9 mouse cellular contexts compared by ENCODE assay signal in the genomic region with DNA sequence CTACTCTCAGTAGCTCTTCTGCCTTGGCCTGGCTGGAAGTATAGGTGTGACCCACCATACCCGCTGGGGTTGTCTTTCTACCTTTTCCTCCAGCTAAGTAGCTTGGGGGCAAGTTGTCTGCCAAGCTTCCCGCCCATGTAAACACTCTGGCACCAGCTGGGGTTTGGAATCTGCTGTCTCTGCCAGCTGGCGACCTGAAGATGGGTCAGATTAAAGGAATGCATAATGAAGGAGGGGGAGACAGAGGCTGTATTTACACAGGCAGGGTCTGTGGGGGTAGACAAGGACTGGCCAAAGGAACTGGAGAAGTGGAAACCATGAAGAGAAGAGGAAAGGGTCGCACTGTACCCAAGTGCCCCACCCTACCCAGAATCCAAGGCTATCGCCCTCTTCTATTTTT. TPM values are rescaled to one million over a fixed set of nuclear protein-coding genes. Genes with fewer than 3 reads are reported as not detected.
DNase-seq lines count a peak whose midpoint lies in the region; ATAC-seq and TF ChIP-seq lines count a peak whose summit lies in the region.
"Had no signal": no experiment of that assay in that cellular context is flagged by ENCODE, and none has a peak within 500 bp of the region (broad histone marks: within the 10 kb centered on the region; RNA-seq: fewer than 3 reads in every experiment).

No protein-coding gene starts in this region.

- no peak overlapping the region for H3K4me2 ChIP-seq in kidney, embryonic 16.5 days (replicated peaks; ENCODE audit: low read depth, low read length)
- no peak overlapping the region for H3K4me2 ChIP-seq in kidney, embryonic 14.5 days (replicated peaks; ENCODE audit: low read depth, low read length)
- H3K4me2 ChIP-seq in intestine, embryonic 16.5 days (ENCODE audit: low read depth, low read length) = no peak overlapping the region
- no peak overlapping the region; the same call in 1 of the 2 replicates for H3K4me2 ChIP-seq in stomach, postnatal 0 days (replicated peaks; ENCODE audit: low read depth)

- no peaks in the 10 kb centered on the region for H3K9me3 ChIP-seq in kidney, embryonic 16.5 days (ENCODE audit: low read length)
- no peaks in the 10 kb centered on the region for H3K9me3 ChIP-seq in kidney, embryonic 14.5 days (ENCODE audit: control insufficient read depth, low read length)
- no peaks in the 10 kb centered on the region for H3K9me3 ChIP-seq in intestine, embryonic 16.5 days (ENCODE audit: control insufficient read depth, low read length)
- H3K9me3 ChIP-seq in stomach, postnatal 0 days (ENCODE audit: control insufficient read depth, low read length) = no peaks in the 10 kb centered on the region

- TF ChIP-seq CTCF in stomach, postnatal 0 days (IDR thresholded peaks at IDR 0.05; ENCODE audit: low read depth) = no peak

- peaks cover 11% of the 10 kb centered on the region for H3K4me1 ChIP-seq in kidney, embryonic 16.5 days (ENCODE audit: insufficient read depth, low read length)
- H3K4me1 ChIP-seq in kidney, embryonic 14.5 days (ENCODE audit: control insufficient read depth, insufficient read depth, low read length) = peaks cover 17% of the 10 kb centered on the region; the same call in 1 of the 2 replicates
- peaks cover 19% of the 10 kb centered on the region for H3K4me1 ChIP-seq in intestine, embryonic 16.5 days (ENCODE audit: control insufficient read depth, insufficient read depth, low read length)
- H3K4me1 ChIP-seq in stomach, postnatal 0 days (replicated peaks; ENCODE audit: control insufficient read depth, insufficient read depth) = no peaks in the 10 kb centered on the region; the same call in 1 of the 2 replicates

- H3K27me3 ChIP-seq in kidney, embryonic 16.5 days (ENCODE audit: insufficient read depth, low read length) = no peaks in the 10 kb centered on the region
- H3K27me3 ChIP-seq in kidney, embryonic 14.5 days (ENCODE audit: control insufficient read depth, insufficient read depth, low read length) = no peaks in the 10 kb centered on the region
- no peaks in the 10 kb centered on the region for H3K27me3 ChIP-seq in intestine, embryonic 16.5 days (replicated peaks; ENCODE audit: control insufficient read depth, insufficient read depth, low read length)
- no peaks in the 10 kb centered on the region for H3K27me3 ChIP-seq in stomach, postnatal 0 days (ENCODE audit: control insufficient read depth, insufficient read depth, low read length)

- peak; percentile 57 for DNase-seq in urinary bladder, postnatal 14 days (ENCODE audit: low spot score)
- DNase-seq in urinary bladder, postnatal 10 days (ENCODE audit: low spot score) = no peak
- peak; percentile 21 for DNase-seq in stomach, postnatal 0 days (ENCODE audit: low spot score)
- DNase-seq in thymus, postnatal 25 days = no peak
- no peak for DNase-seq in adrenal gland, postnatal 10 days

- H3K4me3 ChIP-seq in kidney, embryonic 16.5 days (ENCODE audit: low read length) = no peak overlapping the region
- no peak overlapping the region for H3K4me3 ChIP-seq in kidney, embryonic 14.5 days (ENCODE audit: low read length)
- no peak overlapping the region for H3K4me3 ChIP-seq in intestine, embryonic 16.5 days (ENCODE audit: low read length)
- no peak overlapping the region for H3K4me3 ChIP-seq in stomach, postnatal 0 days (ENCODE audit: low read depth, low read length)

- 0 out of 2 replicates have a peak overlapping the region, but pooled peaks have one; percentile 2 for H3K27ac ChIP-seq in kidney, embryonic 16.5 days (ENCODE audit: low read length)
- no peak overlapping the region for H3K27ac ChIP-seq in kidney, embryonic 14.5 days (ENCODE audit: low read depth, low read length)
- H3K27ac ChIP-seq in intestine, embryonic 16.5 days (ENCODE audit: low read length) = peak overlapping the region; percentile 7; the same call in 1 of the 2 replicates
- peak overlapping the region; percentile 40 for H3K27ac ChIP-seq in stomach, postnatal 0 days (replicated peaks)
- H3K27ac ChIP-seq: macrophage had no signal

- ATAC-seq in kidney, embryonic 16.5 days (ENCODE audit: low FRiP score, low TSS enrichment) = peak; percentile 61
- ATAC-seq in kidney, embryonic 14.5 days (ENCODE audit: low FRiP score, low TSS enrichment) = no peak; the same call in 1 of the 2 replicates
- ATAC-seq in intestine, embryonic 16.5 days = peak; percentile 62
- peak; percentile 52; the same call in 1 of the 2 replicates for ATAC-seq in stomach, postnatal 0 days (ENCODE audit: low FRiP score, low TSS enrichment)

- H3K36me3 ChIP-seq in kidney, embryonic 16.5 days (ENCODE audit: insufficient read depth, low read length) = no peaks in the 10 kb centered on the region
- no peaks in the 10 kb centered on the region for H3K36me3 ChIP-seq in kidney, embryonic 14.5 days (ENCODE audit: control insufficient read depth, insufficient read depth, low read length)
- no peaks in the 10 kb centered on the region for H3K36me3 ChIP-seq in intestine, embryonic 16.5 days (ENCODE audit: control insufficient read depth, insufficient read depth, low read length)
- no peaks in the 10 kb centered on the region for H3K36me3 ChIP-seq in stomach, postnatal 0 days (ENCODE audit: control insufficient read depth, insufficient read depth, low read length)

- WGBS in kidney, embryonic 16.5 days = 59% methylated on average over 5 of the region's 5 CpGs
- 52% methylated on average over 5 of the region's 5 CpGs for WGBS in kidney, embryonic 14.5 days
- 39% methylated on average over 5 of the region's 5 CpGs for WGBS in intestine, embryonic 16.5 days
- 30% methylated on average over 5 of the region's 5 CpGs for WGBS in stomach, postnatal 0 days

- H3K9ac ChIP-seq in kidney, embryonic 16.5 days (replicated peaks; ENCODE audit: low read length) = no peak overlapping the region
- H3K9ac ChIP-seq in kidney, embryonic 14.5 days (ENCODE audit: low read depth, low read length) = no peak overlapping the region
- H3K9ac ChIP-seq in intestine, embryonic 16.5 days (ENCODE audit: low read depth, low read length) = no peak overlapping the region
- no peak overlapping the region for H3K9ac ChIP-seq in stomach, postnatal 0 days (ENCODE audit: low read length)

- no peak for TF ChIP-seq EP300 in stomach, postnatal 0 days (optimal IDR thresholded peaks at IDR 0.05)

RNA-seq across cellular contexts. Expression of gene Tram2, which starts 26.4 kb away (rescaled TPM):
- 8.6 and 10.2 TPM in 2 replicates for polyA plus RNA-seq in kidney, embryonic 16.5 days (2015; fragmentation: Nextera tagmentation; extraction: Ambion mirVana)
- polyA plus RNA-seq in kidney, embryonic 14.5 days (2014; fragmentation: Nextera tagmentation; extraction: Ambion mirVana) = 9.8 and 12.4 TPM in 2 replicates
- polyA plus RNA-seq in intestine, embryonic 16.5 days (2015; fragmentation: Nextera tagmentation; extraction: Ambion mirVana) = 5.3 and 6.3 TPM in 2 replicates
- polyA plus RNA-seq in stomach, postnatal 0 days (2015; fragmentation: Nextera tagmentation; extraction: Ambion mirVana) = 2.6 and 3.6 TPM in 2 replicates
- 10 to 100 TPM in 1 of 2 experiments, 1 to 10 TPM in 1; 9.4 to 10.9 TPM for total RNA-seq in adrenal gland, postnatal 10 days (2021)

Comparison
In these comparisons a context has a peak if more than half of its experiments do, and no peak if none do; other contexts are left out.
1. DNase-seq: peak in urinary bladder, postnatal 14 days (single experiment) and stomach, postnatal 0 days (single experiment); none in urinary bladder, postnatal 10 days (single experiment), thymus, postnatal 25 days (single experiment) and adrenal gland, postnatal 10 days (single experiment).